ENCODE assay signal across 10 mouse cellular contexts in genomic region chr5:125063015-125063414, GRCm38 (mm10). TPM values are rescaled to one million over a fixed set of nuclear protein-coding genes. Genes with fewer than 3 reads are reported as not detected.
DNase-seq lines count a peak whose midpoint lies in the region; ATAC-seq and TF ChIP-seq lines count a peak whose summit lies in the region.
"Had no signal": no experiment of that assay in that cellular context is flagged by ENCODE, and none has a peak within 500 bp of the region (broad histone marks: within the 10 kb centered on the region; RNA-seq: fewer than 3 reads in every experiment).

No protein-coding gene starts in this region.

- TF ChIP-seq CTCF in cerebellum, adult 2 months (IDR thresholded peaks at IDR 0.05; ENCODE audit: borderline replicate concordance, insufficient read depth, low read depth, low read length) = no peak
- no peak for TF ChIP-seq CTCF in lung, postnatal 0 days (IDR thresholded peaks at IDR 0.05)

- WGBS in cerebellum, adult 2 months = 20% methylated on average over 17 of the region's 17 CpGs
- 32% methylated on average over 17 of the region's 17 CpGs for WGBS in hindbrain, embryonic 16.5 days
- WGBS in midbrain, embryonic 15.5 days = 46% methylated on average over 17 of the region's 17 CpGs
- 72% methylated on average over 15 of the region's 17 CpGs for WGBS in lung, postnatal 0 days

- H3K27me3 ChIP-seq in cerebellum, adult 2 months (ENCODE audit: control insufficient read depth, insufficient read depth, low read length) = no peaks in the 10 kb centered on the region
- H3K27me3 ChIP-seq in hindbrain, embryonic 16.5 days (replicated peaks; ENCODE audit: control insufficient read depth, insufficient read depth, low read length) = no peaks in the 10 kb centered on the region
- no peaks in the 10 kb centered on the region for H3K27me3 ChIP-seq in midbrain, embryonic 15.5 days (replicated peaks)
- H3K27me3 ChIP-seq in lung, postnatal 0 days (replicated peaks; ENCODE audit: insufficient read depth, low read length) = no peaks in the 10 kb centered on the region

- H3K9ac ChIP-seq in hindbrain, embryonic 16.5 days (ENCODE audit: low read depth, low read length) = peak overlapping the region; percentile 29
- H3K9ac ChIP-seq in midbrain, embryonic 15.5 days = no peak overlapping the region
- no peak overlapping the region for H3K9ac ChIP-seq in lung, postnatal 0 days (replicated peaks; ENCODE audit: low read depth)
- H3K9ac ChIP-seq: liver, embryonic 13.5 days had no signal

- H3K27ac ChIP-seq in cerebellum, adult 2 months (ENCODE audit: insufficient read depth, low read length) = no peak overlapping the region
- H3K27ac ChIP-seq in hindbrain, embryonic 16.5 days (ENCODE audit: low read depth, low read length) = peak overlapping the region; percentile 75
- H3K27ac ChIP-seq in midbrain, embryonic 15.5 days = peak overlapping the region; percentile 70
- no peak overlapping the region for H3K27ac ChIP-seq in lung, postnatal 0 days (ENCODE audit: low read length)
- H3K27ac ChIP-seq: liver, embryonic 13.5 days had no signal

- H3K4me2 ChIP-seq in hindbrain, embryonic 16.5 days (ENCODE audit: low read length) = peak overlapping the region; percentile 7
- H3K4me2 ChIP-seq in midbrain, embryonic 15.5 days = no peak overlapping the region
- H3K4me2 ChIP-seq in lung, postnatal 0 days (replicated peaks; ENCODE audit: low read depth, low read length) = no peak overlapping the region
- H3K4me2 ChIP-seq: liver, embryonic 13.5 days had no signal

- no peak overlapping the region for H3K4me3 ChIP-seq in cerebellum, adult 2 months (replicated peaks; ENCODE audit: insufficient read depth, low read depth, low read length)
- no peak overlapping the region for H3K4me3 ChIP-seq in hindbrain, embryonic 16.5 days (ENCODE audit: low read length)
- H3K4me3 ChIP-seq in midbrain, embryonic 15.5 days = no peak overlapping the region
- H3K4me3 ChIP-seq in lung, postnatal 0 days (ENCODE audit: low read depth, low read length) = no peak overlapping the region
- H3K4me3 ChIP-seq: liver, embryonic 13.5 days had no signal

- no peak for TF ChIP-seq POLR2A in cerebellum, adult 2 months (IDR thresholded peaks at IDR 0.05; ENCODE audit: borderline replicate concordance, insufficient read depth, low read length)

- ATAC-seq in hindbrain, embryonic 16.5 days = peak; percentile 27; the same call in 1 of the 2 replicates
- ATAC-seq in midbrain, embryonic 15.5 days (replicated peaks) = no peak; the same call in 1 of the 2 replicates
- ATAC-seq in lung, postnatal 0 days = no peak

- intact Hi-C loops in heart, postnatal 25 days (cut with DNase I) = no loop called here

- H3K9me3 ChIP-seq in hindbrain, embryonic 16.5 days (ENCODE audit: control insufficient read depth, low read length) = no peaks in the 10 kb centered on the region
- H3K9me3 ChIP-seq in midbrain, embryonic 15.5 days = no peaks in the 10 kb centered on the region
- H3K9me3 ChIP-seq in lung, postnatal 0 days (ENCODE audit: low read length) = no peaks in the 10 kb centered on the region
- H3K9me3 ChIP-seq: liver, embryonic 13.5 days had no signal

- no peak for TF ChIP-seq EP300 in lung, postnatal 0 days (IDR thresholded peaks at IDR 0.05)

- H3K36me3 ChIP-seq in hindbrain, embryonic 16.5 days (ENCODE audit: control insufficient read depth, insufficient read depth, low read length) = peaks cover 19% of the 10 kb centered on the region
- no peaks in the 10 kb centered on the region; the same call in 1 of the 2 replicates for H3K36me3 ChIP-seq in midbrain, embryonic 15.5 days (replicated peaks)
- peaks cover 22% of the 10 kb centered on the region; the same call in 1 of the 2 replicates for H3K36me3 ChIP-seq in lung, postnatal 0 days (ENCODE audit: insufficient read depth, low read length)

- peaks cover 40% of the 10 kb centered on the region for H3K4me1 ChIP-seq in cerebellum, adult 2 months (ENCODE audit: control insufficient read depth, insufficient read depth, low read length)
- H3K4me1 ChIP-seq in hindbrain, embryonic 16.5 days (ENCODE audit: control insufficient read depth, insufficient read depth, low read depth, low read length) = peaks cover 26% of the 10 kb centered on the region
- peaks cover 34% of the 10 kb centered on the region for H3K4me1 ChIP-seq in midbrain, embryonic 15.5 days
- H3K4me1 ChIP-seq in lung, postnatal 0 days (ENCODE audit: insufficient read depth, low read depth, low read length) = peaks cover 15% of the 10 kb centered on the region; the same call in 1 of the 2 replicates

- DNase-seq in cerebellum, adult 2 months = peak; percentile 51 to 58
- DNase-seq in cerebellum, adult 8-10 months = no peak
- peak; percentile 44 for DNase-seq in ZHBTc4 (ENCODE audit: low read depth, low spot score)
- DNase-seq in lung, postnatal 25 days (ENCODE audit: low spot score) = no peak
- DNase-seq in heart, postnatal 25 days (ENCODE audit: low spot score) = no peak
- no peak for DNase-seq in lung, postnatal 0 days (ENCODE audit: low spot score)
- DNase-seq: liver, embryonic 13.5 days had no signal

RNA-seq across cellular contexts. Expression of gene Rflna, which starts 60.0 kb away (rescaled TPM):
- 0.61 and 1.4 TPM in 2 replicates for polyA plus RNA-seq in cerebellum, adult 2 months (2012; rRNA removed)
- 6.8 and 6.9 TPM in 2 replicates for polyA plus RNA-seq in hindbrain, embryonic 16.5 days (2015; fragmentation: Nextera tagmentation; extraction: Ambion mirVana)
- 6.7 and 7.9 TPM in 2 replicates for polyA plus RNA-seq in midbrain, embryonic 15.5 days (2015; fragmentation: Nextera tagmentation; extraction: Ambion mirVana)
- total RNA-seq in heart, postnatal 25 days (2021) = under 1 TPM; 0.26 to 0.31 TPM
- 15.6 and 17.1 TPM in 2 replicates for polyA plus RNA-seq in lung, postnatal 0 days (2015; fragmentation: Nextera tagmentation; extraction: Ambion mirVana)
- total RNA-seq: neutrophil, adult 5-6 weeks had no signal

Comparison
In these comparisons a context has a peak if more than half of its experiments do, and no peak if none do; other contexts are left out.
1. DNase-seq: peak in cerebellum, adult 2 months (2 of 2) and ZHBTc4 (single experiment); none in cerebellum, adult 8-10 months (single experiment), lung, postnatal 25 days (single experiment), heart, postnatal 25 days (single experiment) and lung, postnatal 0 days (single experiment).
2. H3K27ac ChIP-seq: peak in hindbrain, embryonic 16.5 days (single experiment) and midbrain, embryonic 15.5 days (single experiment); none in cerebellum, adult 2 months (single experiment) and lung, postnatal 0 days (single experiment).